Mouse (Mus musculus) brown adipose tissue, adult 24 weeks (tissue): ENCODE measurements around the gene Sec31a. TPM values are rescaled to one million over a fixed set of nuclear protein-coding genes. Genes with fewer than 3 reads are reported as not detected.

Experiments
- H3K27ac ChIP-seq: fragments of 200-500 bp; replicated peaks from 2 replicates; pipeline ENCODE4 v1.5.1; 2012; ENCODE audit warnings: low read depth, mild to moderate bottlenecking, low read length
- H3K4me1 ChIP-seq: fragments of 200-500 bp; 2 replicates; pipeline ENCODE4 v1.6.1; 2012; ENCODE audit warnings: low read length, mixed read lengths; ENCODE audit not compliant: control insufficient read depth, insufficient read depth, insufficient read length
- H3K4me3 ChIP-seq: fragments of 200-500 bp; 2 replicates; pipeline ENCODE4 v1.5.1; 2012; ENCODE audit warnings: low read depth, mild to moderate bottlenecking, low read length, moderate library complexity; ENCODE audit not compliant: insufficient read depth
- polyA plus RNA-seq: library from polyadenylated mRNA; stranded (reverse); fragments of >200 nt; gene quantifications from 2 replicates; pipeline ENCODE4 v1.2.4, GENCODE M21; 2012; ENCODE audit not compliant: missing spikeins, insufficient read depth, insufficient read length

Gene Sec31a
- polyA plus RNA-seq, 1 experiment = 89.8 TPM

GRCm38 (mm10) chr5:100378981-100379380, 37.1 kb downstream of the Sec31a start:
- no peak overlapping the region for H3K27ac ChIP-seq
- no peak overlapping the region for H3K4me3 ChIP-seq
- H3K4me1 ChIP-seq = no peaks in the 10 kb centered on the region; the same call in 1 of the 2 replicates

- no peaks in the 10 kb centered on the region; the same call in 1 of the 2 replicates for H3K4me1 ChIP-seq
- no peak overlapping the region for H3K27ac ChIP-seq
- H3K4me3 ChIP-seq = no peak overlapping the region
Measured at GRCm38 (mm10) chr5:100378211-100378610, 37.8 kb downstream of the Sec31a start.

DNA sequence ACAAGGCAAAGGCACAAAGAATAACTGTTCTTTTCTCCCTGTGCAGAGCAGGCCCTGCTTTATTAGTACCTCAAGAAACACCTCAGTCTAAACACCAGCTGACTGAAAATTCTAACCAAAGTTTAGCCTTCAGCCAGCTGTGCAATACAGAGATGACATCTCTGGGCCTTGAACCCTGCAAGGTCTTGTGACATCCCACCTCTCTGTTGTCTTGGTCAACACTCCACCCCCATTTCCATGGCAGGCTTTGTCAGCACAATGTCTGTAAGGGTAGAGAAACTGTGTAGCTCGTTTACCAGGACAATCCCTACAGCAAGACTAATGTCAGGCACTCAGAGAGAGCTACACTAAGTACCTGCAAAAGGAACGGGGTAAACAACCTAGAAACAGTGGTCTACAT, 38.7 kb downstream of the Sec31a start:
- Histone ChIP-seq H3K4me3 (no peak overlapping the region), H3K27ac (no peak overlapping the region), H3K4me1 (no peaks in the 10 kb centered on the region; the same call in 1 of the 2 replicates)

- Histone ChIP-seq H3K4me3 (no peak overlapping the region), H3K27ac (no peak overlapping the region), H3K4me1 (peaks cover 4% of the 10 kb centered on the region)
Measured at GRCm38 (mm10) chr5:100374703-100375102, 41.3 kb downstream of the Sec31a start.

- Histone ChIP-seq H3K4me3 (no peak overlapping the region), H3K27ac (no peak overlapping the region), H3K4me1 (peaks cover 5% of the 10 kb centered on the region)
Measured at GRCm38 (mm10) chr5:100373952-100374351, 42.1 kb downstream of the Sec31a start.

GRCm38 (mm10) chr5:100370919-100371318, 45.1 kb downstream of the Sec31a start:
- Histone ChIP-seq H3K4me1 (peaks cover 9% of the 10 kb centered on the region), H3K27ac (no peak overlapping the region), H3K4me3 (no peak overlapping the region)

GRCm38 (mm10) chr5:100369825-100370459, 46.1 kb downstream of the Sec31a start:
- Histone ChIP-seq H3K27ac (no peak overlapping the region), H3K4me3 (no peak overlapping the region), H3K4me1 (peaks cover 9% of the 10 kb centered on the region)

DNA sequence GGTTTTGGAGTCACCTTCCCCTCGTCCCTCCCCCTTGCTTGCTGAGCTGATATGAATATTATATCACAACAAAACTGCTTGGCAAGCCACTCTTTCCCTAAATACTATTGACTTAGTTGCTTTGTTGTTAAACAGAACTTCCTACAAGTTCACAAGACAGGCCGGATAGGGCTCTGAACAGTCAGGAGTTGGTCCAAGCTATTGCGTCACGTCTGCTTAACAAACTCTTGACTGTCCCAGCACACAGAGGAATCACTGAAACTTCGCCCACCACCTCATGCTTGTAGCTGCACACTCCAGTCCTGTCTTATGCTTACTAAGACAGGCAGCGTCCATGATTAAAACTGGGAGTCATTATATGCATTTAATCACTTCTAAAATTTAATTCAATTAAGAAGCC, 46.9 kb downstream of the Sec31a start:
- Histone ChIP-seq H3K4me1 (peaks cover 9% of the 10 kb centered on the region), H3K4me3 (no peak overlapping the region), H3K27ac (no peak overlapping the region)

- Histone ChIP-seq H3K4me3 (no peak overlapping the region), H3K4me1 (peaks cover 9% of the 10 kb centered on the region), H3K27ac (no peak overlapping the region)
Measured at GRCm38 (mm10) chr5:100368527-100368926, 47.5 kb downstream of the Sec31a start.

GRCm38 (mm10) chr5:100367051-100367450, 49.0 kb downstream of the Sec31a start:
- Histone ChIP-seq H3K4me1 (peaks cover 9% of the 10 kb centered on the region), H3K27ac (no peak overlapping the region), H3K4me3 (no peak overlapping the region)

DNA sequence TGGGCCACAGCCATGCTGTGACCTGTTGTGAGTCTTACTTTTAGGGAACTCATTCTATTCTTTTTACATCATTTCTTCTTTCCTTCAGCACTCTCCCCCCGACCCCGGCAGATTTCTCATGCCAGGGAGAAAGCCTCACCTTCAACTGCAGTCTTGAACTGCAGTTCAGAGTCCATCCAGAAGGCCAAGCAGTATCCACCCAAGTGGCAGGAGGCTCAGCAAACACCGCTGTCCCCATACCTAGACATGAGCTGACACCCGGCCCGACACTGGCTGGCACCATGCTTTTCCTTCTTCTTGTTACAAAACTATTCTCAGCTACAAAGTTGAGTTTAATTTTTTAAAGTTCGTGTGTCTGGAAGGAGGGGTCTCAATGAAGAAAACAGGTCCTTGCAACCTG, 55.7 kb downstream of the Sec31a start:
- Histone ChIP-seq H3K4me1 (no peaks in the 10 kb centered on the region), H3K4me3 (no peak overlapping the region), H3K27ac (no peak overlapping the region)

DNA sequence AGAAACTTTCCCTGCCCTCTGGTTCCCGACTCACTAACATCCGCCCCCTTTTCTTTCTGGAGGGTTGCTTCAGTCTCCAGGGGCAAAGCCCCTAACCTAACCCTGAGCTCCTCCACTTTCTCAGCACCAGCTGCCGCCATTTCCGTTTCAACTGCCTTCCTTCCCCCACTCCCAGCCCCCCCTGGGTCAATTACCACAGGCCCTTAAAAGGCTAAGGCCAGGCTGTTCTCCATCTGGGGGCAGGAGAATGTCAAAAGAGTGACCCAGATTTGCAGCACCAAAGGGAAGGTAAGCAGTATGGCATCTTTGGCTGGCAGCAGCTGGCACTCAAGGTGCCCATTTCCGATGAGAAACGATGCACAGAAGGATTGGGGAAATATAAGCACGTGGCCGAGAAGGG, 57.7 kb downstream of the Sec31a start:
- no peak overlapping the region for H3K27ac ChIP-seq

DNA sequence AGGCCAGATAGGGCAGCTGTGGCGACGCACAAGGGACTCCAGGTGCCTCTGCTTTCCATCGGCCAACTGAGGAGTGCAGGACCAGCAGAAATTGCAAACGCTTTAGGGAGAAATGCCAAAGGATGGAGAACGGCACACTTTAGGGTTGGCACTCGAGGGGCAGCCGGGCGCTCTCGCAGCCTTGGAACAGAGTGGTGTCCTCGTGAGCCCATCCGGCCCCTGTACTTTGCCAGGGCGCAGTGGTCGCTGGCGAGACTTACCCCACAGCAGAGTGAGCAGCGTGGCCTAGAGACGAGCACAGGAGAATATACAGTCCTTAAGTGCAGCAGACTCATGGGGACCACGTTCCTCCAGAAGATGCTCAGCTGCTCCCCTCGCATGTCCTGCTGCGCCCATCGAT, 61.4 kb downstream of the Sec31a start:
- H3K4me1 ChIP-seq = no peaks in the 10 kb centered on the region
- H3K4me3 ChIP-seq = no peak overlapping the region
- no peak overlapping the region for H3K27ac ChIP-seq

More for the DNA sequence above, 57.7 kb downstream of the Sec31a start:
- Histone ChIP-seq H3K4me3 (no peak overlapping the region), H3K4me1 (no peaks in the 10 kb centered on the region)

DNA sequence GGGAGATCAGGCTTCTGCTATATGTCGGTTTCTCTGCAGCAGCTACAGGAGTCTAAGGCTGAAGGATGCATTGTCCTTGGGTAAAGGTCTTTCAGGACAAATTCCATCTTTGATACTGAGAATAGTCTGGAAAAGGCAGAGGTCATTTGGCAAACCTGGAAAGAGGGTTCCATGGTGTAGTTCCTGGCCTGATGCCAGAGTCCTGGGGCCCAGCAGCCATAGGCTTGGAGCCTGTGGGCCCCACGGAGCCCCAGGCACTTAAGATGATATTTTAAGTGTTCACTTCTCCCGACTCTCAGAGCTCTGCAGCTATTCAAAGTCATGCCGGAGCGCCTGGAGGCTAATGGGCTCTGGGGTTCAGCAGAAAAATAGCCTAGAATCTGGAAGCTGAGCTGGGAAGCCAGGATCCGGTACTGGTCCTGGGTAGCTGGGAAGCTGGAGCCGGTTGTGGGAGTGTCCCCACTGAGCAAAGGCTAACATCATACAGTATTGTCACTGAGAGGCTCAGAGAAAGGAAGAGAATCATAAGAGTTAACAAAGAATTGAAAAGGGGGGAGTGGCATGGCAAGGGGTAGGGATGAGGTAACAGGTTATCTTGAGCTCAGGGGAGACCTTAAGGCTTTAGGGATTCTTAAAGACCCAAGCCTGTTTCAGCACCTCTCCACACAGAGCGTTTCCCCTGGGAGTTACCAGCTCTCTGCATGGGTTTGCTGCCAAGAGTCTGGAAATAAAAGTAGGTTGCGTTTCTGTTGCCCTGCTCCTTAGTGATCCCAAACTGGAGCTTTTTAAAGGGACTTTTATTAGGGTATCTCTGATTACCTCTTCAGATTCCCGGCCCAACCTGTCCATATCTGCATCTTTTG, 62.8 kb downstream of the Sec31a start:
- H3K4me1 ChIP-seq = no peaks in the 10 kb centered on the region
- H3K4me3 ChIP-seq = no peak overlapping the region
- H3K27ac ChIP-seq = no peak overlapping the region

- H3K4me1 ChIP-seq = no peaks in the 10 kb centered on the region
Measured at GRCm38 (mm10) chr5:100350907-100351456, 65.1 kb downstream of the Sec31a start.

More at GRCm38 (mm10) chr5:100350907-100351456, 65.1 kb downstream of the Sec31a start:
- H3K27ac ChIP-seq = no peak overlapping the region
- no peak overlapping the region for H3K4me3 ChIP-seq
